Mouse (Mus musculus) hematopoietic stem cell, adult 5-6 weeks (primary cell): ENCODE data around the gene Lmln. TPM values are rescaled to one million over a fixed set of nuclear protein-coding genes. Genes with fewer than 3 reads are reported as not detected.
"Not testable (repeated sequence)": the region's sequence is repeated elsewhere in the genome, so short reads cannot be mapped to it uniquely, and the experiment has no call there.

Experiments
- ATAC-seq, 2 experiments: fragments of 125-278 bp in 1 of 2; replicated peaks in 1 of 2; 2 replicates each; pipeline ENCODE4 v1.8.0; 2016 to 2017; ENCODE audit warnings: inconsistent platforms in 2 of 2, mild to moderate bottlenecking in 2 of 2, moderate number of reproducible peaks in 2 of 2, low read depth in 1 of 2, moderate TSS enrichment in 1 of 2; ENCODE audit not compliant: low FRiP score in 2 of 2, poor library complexity in 2 of 2, severe bottlenecking in 2 of 2, insufficient read depth in 1 of 2, low TSS enrichment in 1 of 2
- total RNA-seq: library from RNA; stranded (forward); fragments of 172-1452, 232-1000 nt; gene quantifications from 2 replicates; pipeline ENCODE4 v1.2.3, GENCODE M21; 2017

Gene Lmln
- total RNA-seq, 1 experiment from 2014 or later = 7.9 TPM

- no peak for ATAC-seq
Measured at GRCm38 (mm10) chr16:33158590-33159071, 96.3 kb downstream of the Lmln start.

GRCm38 (mm10) chr16:33159363-33159762 is 97.0 kb downstream of the Lmln start:
- no peak for ATAC-seq

GRCm38 (mm10) chr16:33163330-33164090 is 101.2 kb downstream of the Lmln start:
- ATAC-seq = no peak

GRCm38 (mm10) chr16:33166284-33166683 is 104.0 kb downstream of the Lmln start:
- ATAC-seq = peak in 1 of 2 experiments; percentile 55; a peak in 1 of 4 replicates

GRCm38 (mm10) chr16:33167537-33167936 is 105.2 kb downstream of the Lmln start:
- no peak for ATAC-seq

- peak in 1 of 2 experiments; percentile 42; a peak in 1 of 4 replicates for ATAC-seq
Measured at GRCm38 (mm10) chr16:33169471-33170034, 107.2 kb downstream of the Lmln start.

GRCm38 (mm10) chr16:33170716-33171587 is 108.6 kb downstream of the Lmln start:
- no peak for ATAC-seq

- ATAC-seq = no peak
Measured at GRCm38 (mm10) chr16:33171800-33172199, 109.5 kb downstream of the Lmln start.

GRCm38 (mm10) chr16:33173151-33173550 is 110.8 kb downstream of the Lmln start:
- ATAC-seq = no peak

GRCm38 (mm10) chr16:33174695-33175094 is 112.4 kb downstream of the Lmln start:
- ATAC-seq = no peak

GRCm38 (mm10) chr16:33176831-33177230 is 114.5 kb downstream of the Lmln start:
- not testable (repeated sequence) for ATAC-seq

Other genes starting within 250 kb of the Lmln start
- gene Fyttd1, start 185.0 kb upstream of the Lmln start, total RNA-seq = 73.0 and 86.8 TPM in 2 replicates
- 12.9 and 16.2 TPM in 2 replicates for gene Rubcn, start 184.8 kb upstream of the Lmln start, total RNA-seq
- gene Lrch3, start 148.4 kb upstream of the Lmln start, total RNA-seq = 24.5 TPM in 2 replicates
- gene Iqcg, start 6.3 kb upstream of the Lmln start, total RNA-seq = 0.79 and 3.3 TPM in 2 replicates
- 1,452 and 2,432 TPM in 2 replicates for gene Rpl35a, start 6.1 kb upstream of the Lmln start, total RNA-seq
- gene Osbpl11, start 122.5 kb downstream of the Lmln start, total RNA-seq = 17.5 and 20.2 TPM in 2 replicates
- gene Snx4, start 188.9 kb downstream of the Lmln start, total RNA-seq = 82.6 and 101 TPM in 2 replicates